Mouse (Mus musculus): ENCODE data around the gene Spopl. TPM values are rescaled to one million over a fixed set of nuclear protein-coding genes. Genes with fewer than 3 reads are reported as not detected.

The Spopl gene
- polyA plus RNA-seq (2012; rRNA removed) = 4.1 and 5.3 TPM in 2 replicates

DNA sequence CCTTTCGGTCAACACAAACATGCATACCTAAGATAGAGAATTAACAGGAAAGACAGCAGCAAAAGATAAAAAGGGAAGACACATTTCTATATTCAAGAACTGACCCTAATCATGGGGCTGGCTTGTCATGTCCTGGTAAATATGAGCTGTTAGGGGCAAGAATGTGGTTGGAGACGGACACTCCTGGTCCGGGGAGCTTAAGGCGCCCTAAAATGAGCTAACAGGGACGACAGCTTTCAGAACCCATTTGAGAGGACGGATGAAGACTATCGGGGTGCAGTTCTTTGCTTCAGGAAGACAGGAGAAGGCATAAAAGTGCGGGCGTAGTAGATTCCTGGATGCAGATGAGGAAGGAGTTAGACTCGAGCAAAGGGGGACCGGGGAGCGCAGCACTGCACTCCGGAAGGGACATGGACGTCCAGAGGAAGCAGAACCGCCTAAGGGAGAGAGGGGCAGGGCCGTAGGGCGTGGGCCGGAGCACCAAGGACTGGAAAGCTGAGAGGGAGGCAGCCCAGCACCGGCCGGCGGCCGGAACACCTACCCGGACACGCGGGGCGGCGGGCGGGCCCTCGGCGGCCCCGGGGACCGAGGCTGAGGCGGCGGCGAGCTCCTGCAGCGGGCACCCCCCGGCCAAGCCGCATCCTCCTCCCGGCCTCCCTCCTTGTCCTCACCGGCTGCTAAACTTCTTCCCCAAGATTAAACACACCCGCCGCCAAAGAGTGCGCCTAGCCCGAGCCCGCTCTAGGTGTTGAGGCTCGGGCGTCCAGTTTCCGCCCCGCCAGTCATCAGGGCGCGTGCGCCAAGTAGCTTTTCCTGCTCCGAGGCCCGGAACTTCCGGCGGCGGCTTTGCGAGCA lies at the start of gene Spopl:
TSS of gene Spopl (minus strand) at position 805 of the 855 bp plus-strand sequence.

All from liver, embryonic 14 days (tissue).